Mouse (Mus musculus) testis, postnatal 14 days (tissue): ENCODE measurements at regions not wholly inside any gene's neighbourhood (a gene's known extent, or its start where the extent isn't known, plus 50 kb on each side); places are given as distances from the start of the nearest gene placed in this dataset.

Experiments used
- DNase-seq: peaks from one replicate; pipeline ENCODE4 v3.0.0; 2021; ENCODE audit warnings: low spot score

GRCm38 (mm10) chr6:135433753-135434152, 71.4 kb downstream of the Emp1 start:
- no peak for DNase-seq

- DNase-seq: no peak
These were observed 74.0 kb downstream of the Emp1 start for GRCm38 (mm10) chr6:135436315-135436714.

- no peak for DNase-seq
These were observed 75.9 kb downstream of the Emp1 start for GRCm38 (mm10) chr6:135438271-135438670.

- DNase-seq: no peak
These were observed 79.0 kb downstream of the Emp1 start for GRCm38 (mm10) chr6:135441126-135441871.

- peak; percentile 82 for DNase-seq
These were observed 82.3 kb downstream of the Emp1 start for GRCm38 (mm10) chr6:135444661-135445060.

- no peak for DNase-seq
These were observed 82.7 kb downstream of the Emp1 start for GRCm38 (mm10) chr6:135445070-135445469.

GRCm38 (mm10) chr6:135447801-135448200, 85.5 kb downstream of the Emp1 start:
- DNase-seq: no peak

- no peak for DNase-seq
These were observed 86.9 kb downstream of the Emp1 start for GRCm38 (mm10) chr6:135449228-135449627.

GRCm38 (mm10) chr6:135450573-135450972, 88.2 kb downstream of the Emp1 start:
- DNase-seq: no peak

- DNase-seq: no peak
These were observed 88.9 kb downstream of the Emp1 start for GRCm38 (mm10) chr6:135451165-135451797.

GRCm38 (mm10) chr6:135453041-135453440, 90.7 kb downstream of the Emp1 start:
- no peak for DNase-seq

- no peak for DNase-seq
These were observed 110.2 kb downstream of the Emp1 start for GRCm38 (mm10) chr6:135472495-135472894.

GRCm38 (mm10) chr6:135473146-135473545, 110.8 kb downstream of the Emp1 start:
- no peak for DNase-seq

GRCm38 (mm10) chr6:135488795-135489194, 126.5 kb downstream of the Emp1 start:
- no peak for DNase-seq

GRCm38 (mm10) chr6:135493983-135494382, 131.6 kb downstream of the Emp1 start:
- no peak for DNase-seq

- no peak for DNase-seq
These were observed 133.5 kb downstream of the Emp1 start for GRCm38 (mm10) chr6:135495841-135496240.

GRCm38 (mm10) chr6:135498592-135498991, 136.2 kb downstream of the Emp1 start:
- no peak for DNase-seq

- peak; percentile 7 for DNase-seq
These were observed 138.0 kb downstream of the Emp1 start for GRCm38 (mm10) chr6:135500381-135500780.

- DNase-seq: no peak
These were observed 139.4 kb downstream of the Emp1 start for GRCm38 (mm10) chr6:135501791-135502190.

- DNase-seq: no peak
These were observed 140.1 kb downstream of the Emp1 start for GRCm38 (mm10) chr6:135502405-135502804.

- DNase-seq: no peak
These were observed 156.5 kb downstream of the Emp1 start for GRCm38 (mm10) chr6:135518710-135519437.

- no peak for DNase-seq
These were observed 157.1 kb downstream of the Emp1 start for GRCm38 (mm10) chr6:135519438-135519803.

- DNase-seq: no peak
These were observed 158.5 kb downstream of the Emp1 start for GRCm38 (mm10) chr6:135520868-135521267.
